Mouse (Mus musculus): ENCODE data around the gene Tbc1d8b.

The Tbc1d8b gene

DNA sequence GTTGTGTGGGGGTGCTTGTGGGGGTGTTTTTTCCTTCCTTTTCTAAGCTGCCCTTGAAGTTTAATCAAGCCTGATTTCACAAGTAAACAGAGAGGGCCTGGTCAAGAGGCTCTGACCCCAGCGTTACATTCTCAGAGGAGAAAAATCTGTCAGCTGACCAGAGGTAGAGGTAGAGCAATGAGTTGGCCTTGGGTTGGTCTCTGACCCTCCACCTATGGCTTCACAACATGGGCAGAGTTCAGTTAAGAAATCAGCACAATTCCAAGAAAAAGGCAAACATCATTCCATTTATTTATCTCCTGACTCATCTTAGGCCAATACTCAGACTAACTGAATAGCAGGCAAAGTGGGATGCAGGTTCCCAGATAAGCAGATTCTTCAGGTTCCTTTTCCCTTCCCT is 94.1 kb downstream of the Tbc1d8b start:
- no peak for ATAC-seq (ENCODE audit: insufficient number of reproducible peaks, low FRiP score, low TSS enrichment)

- ATAC-seq (ENCODE audit: insufficient number of reproducible peaks, low FRiP score, low TSS enrichment) = no peak
Measured at GRCm38 (mm10) chrX:139779401-139779800, 94.6 kb downstream of the Tbc1d8b start.

- no peak for ATAC-seq (ENCODE audit: insufficient number of reproducible peaks, low FRiP score, low TSS enrichment)
Measured at GRCm38 (mm10) chrX:139780988-139781387, 96.2 kb downstream of the Tbc1d8b start.

- no peak for ATAC-seq (ENCODE audit: insufficient number of reproducible peaks, low FRiP score, low TSS enrichment)
Measured at GRCm38 (mm10) chrX:139781563-139781962, 96.8 kb downstream of the Tbc1d8b start.

DNA sequence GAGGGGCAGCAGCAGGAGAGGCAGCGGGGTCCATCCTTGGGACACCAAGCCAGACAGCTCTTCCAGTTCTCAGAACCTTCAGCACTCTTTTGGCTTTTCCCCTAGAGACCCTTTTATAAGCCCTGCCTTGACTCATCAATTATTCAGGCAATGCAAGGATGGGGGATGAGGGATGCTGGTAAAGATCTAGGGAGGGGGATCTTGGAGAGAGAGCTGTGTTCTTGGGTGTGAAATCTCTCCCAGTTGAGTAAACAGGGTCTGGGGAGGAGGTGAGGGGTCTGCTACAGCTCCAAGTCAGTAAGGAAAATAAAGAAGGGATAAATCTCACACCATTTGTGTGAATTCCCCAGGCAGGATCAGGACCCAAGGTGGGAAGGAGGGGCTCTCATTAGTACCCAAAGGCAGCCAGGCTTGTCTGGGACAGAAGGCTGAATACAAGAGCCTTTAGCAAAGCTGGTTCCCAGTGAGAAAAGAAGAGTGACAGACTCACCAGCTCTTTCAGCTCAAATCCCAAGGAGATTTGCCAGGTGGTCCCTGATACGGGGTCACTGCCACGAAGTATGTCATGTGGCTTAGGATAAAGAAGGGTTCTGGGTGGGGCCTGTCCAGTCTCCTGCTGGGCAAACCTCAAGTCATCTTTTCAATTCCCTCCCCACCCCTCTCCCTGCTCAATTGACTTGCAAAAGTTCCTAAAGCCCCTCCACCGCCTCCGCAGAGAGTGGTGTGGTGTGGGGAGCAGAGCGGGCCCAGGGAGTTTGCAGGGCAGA is 97.7 kb downstream of the Tbc1d8b start, which contains the start of gene Ripply1:
TSS of gene Ripply1 (minus strand) at position 76 of the 767 bp plus-strand sequence.
- no peak for ATAC-seq (ENCODE audit: insufficient number of reproducible peaks, low FRiP score, low TSS enrichment)

DNA sequence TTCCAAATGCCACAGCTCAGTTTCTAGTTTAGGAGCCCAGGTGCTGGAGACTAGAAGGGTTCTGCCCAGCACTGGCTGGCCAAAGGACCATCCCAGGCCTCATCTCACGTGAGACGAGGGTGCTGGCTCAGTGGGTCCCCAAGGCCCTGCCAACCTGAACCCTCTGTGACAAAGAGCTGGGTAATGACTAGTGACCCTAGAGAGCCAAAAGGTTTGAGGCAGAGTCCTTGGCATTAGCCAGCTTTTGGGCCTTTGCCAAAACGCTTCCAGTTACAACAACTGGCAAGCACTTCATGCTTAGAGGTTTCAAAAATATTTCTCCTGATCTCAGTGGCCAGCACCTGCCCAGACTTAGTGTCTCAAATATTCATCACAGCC is 98.2 kb downstream of the Tbc1d8b start:
- ATAC-seq (ENCODE audit: insufficient number of reproducible peaks, low FRiP score, low TSS enrichment) = no peak

GRCm38 (mm10) chrX:139785764-139786163 is 101.0 kb downstream of the Tbc1d8b start:
- ATAC-seq (ENCODE audit: insufficient number of reproducible peaks, low FRiP score, low TSS enrichment) = no peak

- no peak for ATAC-seq (ENCODE audit: insufficient number of reproducible peaks, low FRiP score, low TSS enrichment)
Measured at GRCm38 (mm10) chrX:139794072-139794845, 109.5 kb downstream of the Tbc1d8b start.

- ATAC-seq (ENCODE audit: insufficient number of reproducible peaks, low FRiP score, low TSS enrichment) = no peak
Measured at GRCm38 (mm10) chrX:139796037-139796436, 111.2 kb downstream of the Tbc1d8b start.

DNA sequence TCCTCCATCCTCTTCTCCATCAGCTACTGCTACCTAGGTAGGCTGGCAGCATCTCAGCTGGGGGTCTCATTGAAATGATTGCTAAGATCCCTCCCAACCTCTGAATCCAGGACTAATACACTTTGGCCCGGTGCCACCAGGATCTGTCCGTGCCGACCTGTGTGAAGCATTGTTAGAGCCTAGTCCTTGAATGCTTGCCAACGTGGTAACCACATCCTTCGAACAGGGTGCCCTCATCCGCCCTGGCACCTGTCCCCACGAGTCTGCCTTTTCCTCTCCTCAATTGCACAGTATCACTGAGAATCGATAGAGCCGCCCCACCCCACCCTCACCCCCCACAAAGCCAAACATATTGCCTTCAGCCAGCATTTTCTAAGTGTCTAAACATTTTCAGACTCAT is 113.1 kb downstream of the Tbc1d8b start:
- no peak for ATAC-seq (ENCODE audit: insufficient number of reproducible peaks, low FRiP score, low TSS enrichment)

DNA sequence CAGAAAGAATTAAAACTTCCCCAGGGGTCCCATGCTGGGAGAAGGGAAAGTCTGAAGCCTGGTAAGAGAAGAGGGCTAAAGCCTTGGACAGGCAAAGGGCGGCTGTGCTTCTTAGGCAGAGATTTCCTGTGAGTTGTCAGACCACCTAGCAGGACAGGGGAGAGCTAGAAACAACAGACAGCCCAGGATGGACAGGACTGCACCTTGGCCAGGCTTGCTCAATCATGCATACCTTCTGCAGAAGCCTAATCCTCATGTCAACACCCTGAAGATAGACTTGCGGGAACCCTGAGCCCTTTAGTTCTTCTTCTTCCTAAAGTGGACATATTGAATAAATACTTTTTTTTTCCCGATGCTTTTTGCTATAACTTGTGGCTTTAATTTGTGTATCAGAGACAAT is 115.2 kb downstream of the Tbc1d8b start:
- ATAC-seq (ENCODE audit: insufficient number of reproducible peaks, low FRiP score, low TSS enrichment) = no peak

- no peak for ATAC-seq (ENCODE audit: insufficient number of reproducible peaks, low FRiP score, low TSS enrichment)
Measured at GRCm38 (mm10) chrX:139800406-139800878, 115.6 kb downstream of the Tbc1d8b start, which contains the start of gene Cldn2. Cldn2 (plus strand) TSS chrX:139800828.

Data from cerebellum, adult (tissue).